Mouse (Mus musculus): ENCODE measurements around the gene Calm3. TPM values are rescaled to one million over a fixed set of nuclear protein-coding genes. Genes with fewer than 3 reads are reported as not detected.

The Calm3 gene
- total RNA-seq, 2 experiments from 2014 or later = 2,074 to 2,160 TPM

DNA sequence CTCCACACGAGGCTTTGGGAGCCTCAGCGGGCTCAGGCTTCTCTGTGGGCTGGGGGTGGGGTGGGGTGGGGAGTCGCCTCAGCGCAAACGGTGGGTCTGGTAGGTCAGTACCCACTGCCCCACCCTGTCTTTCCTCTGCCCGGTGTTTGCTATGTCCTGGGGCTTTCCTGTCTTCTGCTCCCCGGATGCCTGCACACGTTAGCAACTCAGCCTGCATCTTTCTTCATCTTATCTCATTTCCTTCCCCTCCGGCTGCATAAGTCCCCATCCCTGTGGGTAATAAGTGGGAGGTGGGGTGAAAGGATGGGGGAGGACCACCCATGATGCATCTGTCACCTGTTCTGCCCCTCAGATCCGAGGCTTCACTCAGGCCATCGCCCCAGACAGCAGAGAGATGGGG lies 15.5 kb downstream of the Calm3 start:
- no peak for TF ChIP-seq CTCF (conservative IDR thresholded peaks at IDR 0.05)
- no peak for DNase-seq (ENCODE audit: low spot score in 2 of 2)
- H3K4me3 ChIP-seq = no peak overlapping the region
- H3K27ac ChIP-seq = no peak overlapping the region

DNA sequence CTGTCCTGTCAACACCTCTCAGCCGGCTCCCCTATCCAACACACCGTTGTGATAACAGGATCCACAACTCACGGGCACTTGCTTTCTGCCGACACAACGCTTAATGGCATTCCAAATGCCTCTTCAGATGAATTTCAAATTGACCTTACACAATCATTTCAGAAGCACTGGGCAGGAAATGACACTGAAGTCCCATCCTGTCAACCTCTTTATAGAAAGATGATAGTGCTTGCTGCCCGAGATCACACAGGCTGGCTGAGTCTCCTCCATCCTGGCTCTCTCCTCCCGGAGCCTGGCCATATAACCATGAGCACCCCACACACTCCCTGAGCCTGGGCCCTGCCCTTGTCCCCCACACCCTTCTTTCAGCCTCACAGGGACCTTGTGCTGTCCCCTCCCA lies 16.1 kb downstream of the Calm3 start:
- DNase-seq (ENCODE audit: low spot score in 2 of 2) = no peak
- TF ChIP-seq CTCF (conservative IDR thresholded peaks at IDR 0.05) = no peak
- Histone ChIP-seq H3K27ac (no peak overlapping the region), H3K4me3 (no peak overlapping the region)

DNA sequence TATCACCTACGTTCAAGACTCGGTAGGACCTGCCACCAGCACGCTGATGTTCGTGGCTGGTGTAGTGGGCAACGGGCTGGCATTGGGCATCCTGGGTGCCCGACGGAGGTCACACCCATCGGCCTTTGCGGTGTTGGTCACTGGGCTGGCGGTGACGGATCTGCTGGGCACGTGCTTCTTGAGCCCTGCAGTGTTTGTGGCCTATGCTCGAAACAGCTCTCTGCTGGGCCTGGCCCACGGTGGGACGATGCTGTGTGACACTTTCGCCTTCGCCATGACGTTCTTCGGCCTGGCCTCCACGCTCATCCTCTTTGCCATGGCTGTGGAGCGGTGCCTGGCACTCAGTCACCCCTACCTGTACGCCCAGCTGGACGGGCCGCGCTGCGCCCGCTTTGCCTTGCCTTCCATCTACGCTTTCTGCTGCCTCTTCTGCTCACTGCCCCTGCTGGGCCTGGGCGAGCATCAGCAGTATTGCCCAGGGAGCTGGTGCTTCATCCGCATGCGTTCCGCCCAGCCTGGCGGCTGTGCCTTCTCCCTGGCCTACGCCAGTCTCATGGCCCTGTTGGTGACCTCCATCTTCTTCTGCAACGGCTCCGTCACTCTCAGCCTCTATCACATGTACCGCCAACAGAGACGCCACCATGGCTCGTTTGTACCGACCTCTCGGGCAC lies 16.9 kb downstream of the Calm3 start:
- DNase-seq (ENCODE audit: low spot score in 2 of 2) = no peak
- no peak overlapping the region for H3K27ac ChIP-seq
- no peak for TF ChIP-seq CTCF (conservative IDR thresholded peaks at IDR 0.05)
- no peak overlapping the region for H3K4me3 ChIP-seq

DNA sequence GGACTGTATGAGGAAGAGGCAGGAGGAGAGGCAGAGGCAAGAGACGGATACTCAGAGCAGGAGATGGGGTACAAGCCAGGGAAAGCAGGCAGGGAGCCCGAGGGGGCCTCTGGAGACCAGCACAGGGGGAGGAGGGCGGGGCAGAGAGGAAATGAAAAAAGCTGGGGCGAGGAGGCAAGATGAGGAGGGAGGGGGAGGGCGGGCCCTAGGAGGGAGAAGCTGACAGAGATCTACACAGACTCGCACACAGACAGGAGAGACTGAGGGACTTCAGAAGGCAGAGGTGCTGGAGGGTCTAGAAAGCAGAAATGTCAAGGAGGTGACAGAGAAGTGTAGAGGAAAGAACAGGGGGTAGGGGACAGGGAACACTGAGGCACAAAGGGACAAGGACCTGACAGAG lies 17.6 kb downstream of the Calm3 start, which contains the start of gene Ptgir:
Gene Ptgir (plus strand): TSS at position 210 of the 400 bp plus-strand sequence.
- Histone ChIP-seq H3K4me3 (no peak within 1 kb of the TSS), H3K27ac (no peak within 1 kb of the TSS)
- no peak for DNase-seq (ENCODE audit: low spot score in 2 of 2)
- TF ChIP-seq CTCF (conservative IDR thresholded peaks at IDR 0.05) = no peak

DNA sequence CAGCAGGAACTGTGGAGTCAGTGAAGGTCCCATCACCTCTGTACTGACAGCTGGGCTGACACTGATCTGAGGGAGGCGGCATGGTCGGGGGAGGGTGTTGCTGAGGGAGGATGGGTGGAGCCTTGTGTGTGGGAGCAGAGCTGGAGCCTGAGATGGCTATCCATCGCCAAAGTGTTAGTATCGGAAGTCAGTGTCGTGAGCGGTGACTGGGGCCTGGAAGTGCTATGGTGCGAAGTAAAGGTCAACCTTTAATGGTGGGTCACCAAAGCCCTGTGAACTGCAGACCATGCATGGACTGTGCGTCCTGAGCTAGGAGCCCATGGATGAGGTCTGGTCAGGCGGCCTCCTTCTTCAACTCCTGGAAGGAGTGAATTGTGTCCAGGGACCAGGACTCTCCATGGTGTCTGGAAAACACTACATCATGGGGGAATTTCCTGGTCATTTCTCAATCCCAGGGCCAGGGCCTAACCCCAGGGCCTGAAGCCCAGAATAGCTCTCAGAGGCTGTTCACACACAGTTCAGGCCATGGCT lies 18.4 kb downstream of the Calm3 start:
- no peak overlapping the region for H3K27ac ChIP-seq
- H3K4me3 ChIP-seq = no peak overlapping the region
- no peak for TF ChIP-seq CTCF (conservative IDR thresholded peaks at IDR 0.05)
- no peak for DNase-seq (ENCODE audit: low spot score in 2 of 2)

DNA sequence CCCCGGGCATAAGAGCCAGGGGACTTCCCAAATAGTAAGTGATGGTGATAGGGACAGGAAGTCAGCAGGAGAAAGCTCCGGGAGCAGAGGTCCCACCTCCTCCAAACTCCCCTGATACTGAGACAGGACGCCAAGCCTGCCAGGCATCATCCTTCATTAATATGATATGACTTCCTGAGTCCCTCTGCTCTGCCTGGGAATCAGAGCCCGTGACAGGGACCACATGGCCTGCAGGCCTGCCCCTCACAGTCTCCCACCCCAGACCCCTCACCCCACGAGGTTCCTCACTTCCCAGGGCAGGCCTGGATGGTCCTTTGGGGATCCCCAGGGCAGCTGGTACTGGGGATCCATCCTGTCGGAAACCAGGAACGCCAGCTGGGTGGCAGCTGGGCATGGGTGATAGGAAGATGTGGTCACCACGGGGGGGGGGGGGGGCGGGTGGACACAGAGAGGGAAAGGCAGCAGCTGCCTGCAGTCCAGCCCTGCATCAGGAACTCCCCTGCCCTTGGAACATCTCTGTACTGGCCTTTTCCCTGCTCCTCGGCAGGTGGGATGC lies 19.7 kb downstream of the Calm3 start:
- H3K4me3 ChIP-seq = no peak overlapping the region
- DNase-seq (ENCODE audit: low spot score in 2 of 2) = no peak
- no peak overlapping the region for H3K27ac ChIP-seq
- no peak for TF ChIP-seq CTCF (conservative IDR thresholded peaks at IDR 0.05)

DNA sequence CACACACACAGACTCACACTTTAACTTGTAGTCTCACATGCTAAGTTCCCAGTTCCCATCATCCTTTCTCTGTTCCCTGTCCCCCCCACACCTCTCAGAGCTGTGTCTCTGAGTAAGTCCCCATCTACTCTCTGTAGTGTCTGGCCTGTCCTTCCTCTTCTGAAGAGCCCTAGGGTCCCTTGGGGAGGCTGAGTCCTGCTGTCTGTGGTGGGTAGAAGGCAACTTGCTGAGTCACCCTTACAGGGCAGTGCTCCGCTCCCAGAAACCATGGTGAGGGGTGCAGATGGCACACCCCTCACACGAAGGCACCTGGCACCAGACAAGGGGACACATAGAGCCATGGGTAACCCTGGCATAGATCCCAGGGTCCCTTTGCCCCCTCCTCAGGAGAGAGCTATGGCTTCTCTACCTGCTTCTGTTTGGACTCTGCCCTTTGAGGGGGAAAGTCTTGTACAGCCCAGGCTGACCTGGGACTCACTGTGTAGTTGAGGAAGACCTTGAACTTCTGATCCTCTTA lies 20.4 kb downstream of the Calm3 start:
- DNase-seq (ENCODE audit: low spot score in 2 of 2) = no peak
- TF ChIP-seq CTCF (conservative IDR thresholded peaks at IDR 0.05) = no peak
- no peak overlapping the region for H3K27ac ChIP-seq
- H3K4me3 ChIP-seq = no peak overlapping the region

DNA sequence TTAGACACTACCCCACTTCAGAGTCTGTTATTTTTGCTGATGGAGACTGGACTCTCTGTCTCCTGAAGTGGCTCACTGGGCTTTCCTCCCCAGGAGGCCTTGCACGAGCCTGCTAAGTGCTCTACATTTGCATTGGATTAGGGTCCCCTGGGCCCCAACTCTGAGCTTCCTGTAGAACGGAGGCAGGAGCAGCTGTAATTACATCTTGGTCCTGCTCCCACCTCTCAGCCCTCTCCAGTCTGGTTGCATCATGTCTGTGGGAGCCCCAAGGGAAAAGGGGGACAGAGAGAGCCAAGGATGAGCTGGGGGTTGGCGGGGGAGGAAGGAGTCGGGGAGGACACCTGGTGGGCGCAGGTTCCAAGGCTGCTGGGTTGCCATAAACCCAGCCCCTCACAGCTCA lies 23.4 kb downstream of the Calm3 start:
- TF ChIP-seq CTCF (conservative IDR thresholded peaks at IDR 0.05) = no peak

DNA sequence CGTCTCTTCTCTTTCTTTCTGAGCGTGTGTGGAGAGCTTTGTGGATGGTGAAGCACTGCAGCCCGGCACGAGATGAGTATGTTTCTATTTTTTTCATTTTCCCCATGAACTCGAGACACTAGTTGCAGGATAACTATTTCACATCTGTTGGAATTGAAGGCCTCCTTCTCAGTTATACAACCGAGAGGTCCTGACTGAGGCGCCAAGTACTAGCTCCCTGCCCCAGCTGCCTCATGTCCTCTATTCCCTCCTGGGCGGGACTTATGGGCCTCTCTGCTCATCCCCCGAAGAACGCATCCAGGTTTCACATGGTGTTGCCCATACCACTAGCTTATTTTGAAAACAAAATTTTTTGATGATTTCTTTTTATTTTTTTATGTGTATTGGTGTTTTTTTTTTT lies 28.4 kb downstream of the Calm3 start:
- H3K27ac ChIP-seq = no peak overlapping the region
- no peak for TF ChIP-seq CTCF (conservative IDR thresholded peaks at IDR 0.05)
- H3K4me3 ChIP-seq = no peak overlapping the region; the same call in 1 of the 2 replicates
- DNase-seq (ENCODE audit: low spot score in 2 of 2) = no peak

More for the DNA sequence above, 23.4 kb downstream of the Calm3 start:
- no peak for DNase-seq (ENCODE audit: low spot score in 2 of 2)
- H3K4me3 ChIP-seq = no peak overlapping the region
- no peak overlapping the region for H3K27ac ChIP-seq

DNA sequence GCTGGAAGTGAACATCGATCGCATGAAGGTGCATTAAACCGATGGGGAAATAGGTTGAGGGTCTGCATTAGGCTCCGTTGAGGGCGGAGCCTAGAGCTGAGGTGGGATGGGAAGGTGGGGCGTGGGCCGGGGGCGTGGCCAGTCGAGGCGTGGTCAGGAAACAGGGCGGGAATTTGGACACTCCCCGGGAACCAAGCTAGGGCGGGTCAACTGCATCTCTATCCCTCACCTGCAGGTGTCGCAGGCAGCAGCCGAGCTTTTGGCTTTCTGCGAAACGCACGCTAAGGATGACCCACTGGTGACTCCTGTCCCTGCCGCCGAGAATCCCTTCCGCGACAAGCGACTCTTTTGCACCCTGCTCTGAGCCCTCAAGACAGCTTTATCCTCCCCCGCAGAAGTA lies 28.9 kb downstream of the Calm3 start:
- Histone ChIP-seq H3K4me3 (peak overlapping the region; percentile 30; the same call in 1 of the 2 replicates), H3K27ac (no peak overlapping the region)
- TF ChIP-seq CTCF (conservative IDR thresholded peaks at IDR 0.05) = peak; percentile 93
- DNase-seq (ENCODE audit: low spot score in 2 of 2) = peak; percentile 61 to 75

DNA sequence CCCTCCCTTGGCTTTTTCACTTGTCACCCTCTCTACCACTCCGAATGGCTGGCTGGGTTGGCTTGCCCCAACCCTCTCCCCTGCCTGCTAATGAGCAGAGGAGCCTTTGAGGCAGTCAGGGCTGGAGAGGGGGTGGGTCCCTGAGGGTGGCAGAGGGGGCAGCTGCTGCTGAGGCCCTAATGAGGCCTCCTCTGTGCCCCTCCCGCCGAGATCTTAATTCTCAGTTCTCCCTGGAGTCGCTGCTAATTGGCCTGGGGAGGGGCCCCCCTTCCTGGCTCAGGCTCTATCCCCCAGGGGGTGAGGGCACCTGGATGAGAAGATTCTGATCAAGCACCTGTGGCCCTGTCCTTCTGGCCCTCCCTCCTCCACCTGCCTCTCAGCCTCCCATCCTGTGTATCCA lies 29.6 kb downstream of the Calm3 start:
- H3K27ac ChIP-seq = no peak overlapping the region

DNA sequence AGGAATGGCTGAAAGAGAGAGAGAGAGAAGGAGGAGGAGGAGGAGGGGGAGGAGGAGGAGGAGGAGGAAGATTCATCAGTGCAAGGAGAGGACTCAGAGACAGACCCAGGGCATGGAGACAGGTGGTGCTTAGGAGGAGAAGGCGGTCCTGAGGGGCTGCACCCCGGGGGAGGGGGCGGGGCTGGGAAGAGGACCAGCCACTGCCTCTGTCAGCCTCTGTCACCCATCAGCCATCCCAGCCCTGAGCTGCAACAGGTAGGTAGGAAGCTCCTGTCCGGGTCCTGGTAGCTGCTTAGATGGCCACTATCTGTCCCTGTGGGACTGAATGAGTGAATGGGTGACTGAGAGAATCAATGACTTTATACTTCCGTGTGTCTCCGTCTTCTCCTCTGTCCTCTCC lies 30.3 kb downstream of the Calm3 start:
- Histone ChIP-seq H3K4me3 (no peak overlapping the region), H3K27ac (no peak overlapping the region)
- DNase-seq (ENCODE audit: low spot score in 2 of 2) = no peak
- TF ChIP-seq CTCF (conservative IDR thresholded peaks at IDR 0.05) = no peak

More for the DNA sequence above, 29.6 kb downstream of the Calm3 start:
- DNase-seq (ENCODE audit: low spot score in 2 of 2) = no peak
- no peak for TF ChIP-seq CTCF (conservative IDR thresholded peaks at IDR 0.05)
- H3K4me3 ChIP-seq = no peak overlapping the region

DNA sequence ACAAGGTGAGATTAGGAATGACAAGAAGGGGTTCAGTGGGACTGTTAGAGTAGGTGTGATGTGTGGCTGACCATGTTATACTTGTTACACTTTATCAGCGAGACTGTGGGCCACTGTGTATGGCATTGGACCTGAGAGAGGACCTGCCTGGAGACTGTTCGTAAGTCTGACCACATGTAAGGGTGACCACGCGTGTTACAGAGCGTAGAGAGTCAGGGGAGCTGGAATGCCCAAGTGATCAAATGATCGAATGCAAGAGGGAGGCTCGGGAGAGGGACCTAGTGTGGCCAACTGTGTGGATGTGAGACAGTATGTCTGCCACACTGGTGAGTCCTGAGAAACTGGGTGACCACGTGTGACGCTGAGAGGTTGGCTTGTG lies 31.6 kb downstream of the Calm3 start:
- DNase-seq (ENCODE audit: low spot score in 2 of 2) = no peak
- TF ChIP-seq CTCF (conservative IDR thresholded peaks at IDR 0.05) = peak; percentile 21; the same call in 1 of the 2 replicates
- no peak overlapping the region for H3K27ac ChIP-seq
- no peak overlapping the region for H3K4me3 ChIP-seq
